Mouse (Mus musculus) thymus, postnatal 36 days (tissue): ENCODE results near the gene D130040H23Rik.
"Not testable (repeated sequence)": the region's sequence is repeated elsewhere in the genome, so short reads cannot be mapped to it uniquely, and the experiment has no call there.

Experiments
- DNase-seq, 2 experiments: peaks; one replicate each; pipeline ENCODE4 v3.0.0; 2022; ENCODE audit warnings: mixed read lengths in 2 of 2

D130040H23Rik gene

DNA sequence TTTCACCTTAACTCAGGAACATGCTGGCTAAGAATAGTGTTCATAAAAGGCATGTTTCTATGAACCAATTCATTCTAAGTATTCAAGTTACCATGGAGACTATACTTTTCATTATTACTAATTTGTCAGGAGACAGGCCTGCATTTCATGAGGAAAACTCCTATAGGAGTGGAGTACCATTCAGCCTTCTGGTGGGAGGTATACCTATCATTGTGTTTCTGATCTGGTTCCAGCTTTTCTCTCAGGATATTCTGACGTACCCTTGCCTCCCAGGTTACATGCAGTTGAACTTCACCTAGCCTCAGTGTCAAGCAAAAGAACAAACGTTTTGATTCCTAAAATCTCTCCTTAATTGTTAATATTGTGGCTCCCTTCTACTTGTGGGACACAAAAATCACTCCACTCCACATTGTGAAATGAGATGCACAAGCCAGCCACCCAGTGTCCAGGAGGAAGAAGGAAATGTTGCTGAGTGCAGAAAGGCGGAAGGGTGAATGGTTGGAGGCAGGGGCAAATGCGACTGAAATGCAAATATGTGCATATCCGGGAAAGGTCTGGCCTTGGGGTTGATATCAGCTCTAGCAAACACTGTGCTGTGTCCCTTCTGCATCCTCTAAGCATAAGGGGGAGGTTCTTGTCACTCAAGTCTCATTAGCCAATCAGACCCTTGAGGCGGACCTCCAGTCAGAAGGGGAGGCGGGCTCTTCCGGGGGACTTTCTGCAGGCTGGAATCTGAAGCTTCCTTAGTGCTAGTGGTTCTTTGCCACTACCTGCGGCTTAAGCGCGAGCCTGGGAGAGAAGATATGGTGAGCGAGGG is at the start of gene D130040H23Rik:
D130040H23Rik (plus strand) TSS at position 695 of the 817 bp plus-strand sequence.
- DNase-seq, result peak; percentile 62 to 76

DNA sequence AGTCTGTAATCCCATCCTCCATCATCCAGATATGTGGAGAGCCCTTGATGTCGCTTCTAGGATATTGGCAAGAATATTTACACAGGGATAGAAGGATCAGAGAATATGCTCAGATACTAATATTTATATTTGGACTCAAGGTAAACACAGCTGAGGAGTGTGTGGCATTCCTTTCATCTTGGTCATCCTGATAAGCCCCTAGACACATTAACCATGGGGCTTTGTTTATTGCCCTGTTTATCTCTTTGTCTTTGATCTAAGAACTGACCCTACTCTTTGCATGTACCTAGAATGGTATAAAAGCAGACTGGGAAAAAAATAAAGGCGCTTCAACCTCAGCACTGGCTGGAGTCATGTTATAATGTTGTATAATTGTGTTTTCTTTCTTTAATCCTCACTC is 28.3 kb upstream of the D130040H23Rik start:
- DNase-seq, result no peak

DNA sequence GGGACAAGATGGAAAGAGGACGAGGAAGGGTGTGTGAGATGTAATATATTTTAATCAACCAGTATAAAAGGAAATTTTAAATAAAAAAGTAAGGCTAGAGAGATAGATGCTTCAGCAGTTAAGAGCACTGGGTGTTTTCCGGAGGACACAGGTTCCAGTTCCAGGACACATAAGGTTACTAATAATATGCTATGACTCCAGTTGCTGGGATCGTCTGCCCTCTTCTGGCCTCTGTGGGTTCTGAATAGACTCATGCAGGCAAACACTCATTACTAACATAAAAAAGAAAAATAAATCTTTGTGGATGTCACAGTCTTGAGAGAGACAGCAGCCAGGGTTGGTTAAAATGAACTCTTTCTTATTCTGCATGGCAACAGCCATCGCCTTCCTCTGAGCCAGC is 2.4 kb upstream of the D130040H23Rik start:
- no peak for DNase-seq

DNA sequence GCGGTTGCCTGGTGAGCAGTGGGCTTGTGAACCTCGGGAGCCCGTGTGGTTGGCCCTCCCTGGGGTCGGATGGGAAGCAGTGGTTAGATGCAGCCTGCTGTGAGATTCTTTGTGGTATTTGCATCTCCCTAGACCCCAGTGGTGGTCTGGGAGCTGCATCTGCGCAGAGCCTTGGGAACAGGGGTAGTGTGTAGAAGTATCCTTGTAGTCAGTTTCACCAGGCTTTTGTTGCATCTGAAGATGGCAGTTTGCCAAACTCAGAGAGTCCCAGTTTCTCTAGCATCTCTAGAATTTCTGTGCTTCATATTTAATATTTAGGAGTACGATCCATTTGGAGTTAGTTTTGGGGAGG is 299 bp downstream of the D130040H23Rik start:
- no peak for DNase-seq

DNA sequence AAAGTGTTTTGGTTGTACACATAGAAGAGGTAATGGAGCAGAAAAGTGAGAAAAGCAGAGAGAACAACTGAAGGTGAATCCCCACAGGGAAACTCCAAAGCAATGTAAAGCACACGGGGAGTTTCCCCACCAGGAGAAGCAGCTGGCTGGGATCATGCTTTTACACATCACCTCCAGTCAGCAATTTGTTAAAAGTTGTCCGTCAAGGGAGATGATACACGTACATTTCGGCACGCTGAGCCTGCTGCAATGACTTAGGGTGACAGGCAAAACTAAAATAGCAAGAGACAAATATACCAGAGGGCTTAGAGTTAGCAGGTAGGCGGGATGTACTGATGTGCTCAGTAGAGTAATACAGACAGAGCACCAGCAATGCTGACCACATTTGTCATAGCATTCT is 1.6 kb downstream of the D130040H23Rik start:
- no peak for DNase-seq

DNA sequence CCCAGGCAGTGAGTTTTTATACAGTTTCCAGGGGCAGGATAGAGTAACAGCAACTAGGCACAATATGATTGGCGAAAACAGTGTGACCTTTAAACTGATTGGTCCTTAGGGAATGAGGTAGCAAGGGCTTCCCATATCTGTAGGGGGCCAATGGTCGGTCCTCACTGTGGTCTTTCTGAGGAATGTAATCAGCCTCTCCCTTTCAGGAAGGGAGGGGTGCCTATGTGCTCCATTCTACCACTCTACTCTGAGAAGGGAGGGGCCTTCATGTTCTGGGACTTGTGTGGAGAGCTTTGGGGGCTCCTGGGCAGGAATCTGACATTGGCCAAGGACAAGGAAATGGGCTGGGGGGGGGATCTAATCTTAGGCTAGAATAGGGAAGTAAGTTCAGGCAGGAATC is 53.9 kb downstream of the D130040H23Rik start:
- DNase-seq, result no peak

DNA sequence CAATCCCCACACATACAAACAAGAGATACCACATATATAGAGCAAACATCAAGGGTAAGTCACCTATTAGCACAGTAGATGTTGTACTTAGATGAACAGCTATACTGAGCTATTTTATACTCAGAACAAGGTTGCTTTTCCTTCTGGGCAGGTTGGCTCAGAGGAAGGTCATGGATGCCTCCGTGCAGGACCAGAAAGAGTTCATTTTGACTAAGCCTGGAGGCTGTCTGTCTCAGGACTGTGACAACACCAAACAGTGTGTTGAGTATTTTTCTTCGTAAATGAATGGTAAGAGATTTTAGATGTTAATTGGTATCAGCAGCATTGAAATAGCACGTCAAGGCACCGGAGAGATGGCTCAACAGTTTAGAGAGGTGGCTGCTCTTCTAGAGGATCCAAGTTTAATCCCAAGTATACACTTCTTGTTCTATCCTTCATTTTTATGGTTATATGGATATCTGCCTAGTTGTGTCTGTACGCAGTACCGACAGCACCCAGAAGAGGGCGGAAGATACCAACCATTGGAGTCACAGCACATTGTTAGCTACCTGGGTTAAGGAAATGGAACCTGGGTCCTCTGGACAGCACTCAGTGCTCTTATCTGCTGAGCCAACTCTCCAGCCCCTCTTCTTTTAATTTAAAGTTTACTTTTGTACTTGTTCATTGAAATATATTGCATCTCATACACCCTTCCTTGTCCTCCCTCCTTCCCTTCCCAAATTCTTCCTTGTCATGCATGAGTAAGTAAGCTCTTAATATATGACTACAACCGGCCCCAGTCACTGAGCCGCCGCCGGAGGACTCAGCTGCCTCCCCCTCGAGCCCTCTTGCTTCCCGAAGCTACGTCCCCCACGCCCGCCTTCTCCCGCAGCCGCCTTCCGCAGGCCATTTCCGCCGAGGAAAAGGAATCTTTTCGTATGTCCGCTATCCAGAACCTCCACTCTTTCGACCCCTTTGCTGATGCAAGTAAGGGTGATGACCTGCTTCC is 57.7 kb downstream of the D130040H23Rik start:
- peak; percentile 60 to 74 for DNase-seq

DNA sequence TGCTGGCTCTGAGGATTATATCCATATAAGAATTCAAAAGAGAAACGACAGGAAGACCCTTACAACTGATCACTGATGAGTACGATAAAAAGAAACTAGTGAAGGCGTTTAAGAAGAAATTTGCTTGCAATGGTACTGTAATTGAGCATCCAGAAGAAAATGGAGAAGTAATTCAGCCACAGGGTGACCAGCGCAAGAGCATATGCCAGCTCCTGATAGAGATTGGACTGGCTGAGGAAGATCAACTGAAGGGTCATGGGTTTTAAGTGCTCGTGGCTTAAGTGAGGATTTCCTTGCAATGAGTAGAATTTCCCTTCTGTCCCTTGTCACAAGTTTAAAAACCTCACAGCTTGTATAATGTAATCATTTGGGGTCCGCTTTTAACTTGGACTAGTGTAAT is 58.4 kb downstream of the D130040H23Rik start:
- DNase-seq, result not testable (repeated sequence)
